Mouse (Mus musculus) intestine, postnatal 0 days (tissue): ENCODE data around the gene Rfpl4. TPM values are rescaled to one million over a fixed set of nuclear protein-coding genes. Genes with fewer than 3 reads are reported as not detected.
"Not testable (repeated sequence)": the region's sequence is repeated elsewhere in the genome, so short reads cannot be mapped to it uniquely, and the experiment has no call there.

Experiments used
- ATAC-seq: fragments of 200-750 bp; cut with Nextera tagmentation; 2 replicates; pipeline ENCODE4 v1.8.0; 2017; ENCODE audit warnings: mild to moderate bottlenecking, moderate TSS enrichment, moderate library complexity
- H3K27ac ChIP-seq: fragments of 300-500 bp; sonication (generic); 2 replicates; pipeline ENCODE4 v1.5.1; 2014; ENCODE audit warnings: mild to moderate bottlenecking, low read depth, low read length, moderate library complexity
- H3K27me3 ChIP-seq: fragments of 300-500 bp; sonication (generic); replicated peaks from 2 replicates; pipeline ENCODE4 v1.6.1; 2014; ENCODE audit warnings: low read length, mixed read lengths; ENCODE audit not compliant: control insufficient read depth, insufficient read depth
- H3K36me3 ChIP-seq: fragments of 300-500 bp; sonication (generic); 2 replicates; pipeline ENCODE4 v1.6.1; 2014; ENCODE audit warnings: mild to moderate bottlenecking, moderate library complexity; ENCODE audit not compliant: control insufficient read depth, insufficient read depth
- H3K4me1 ChIP-seq: fragments of 300-500 bp; sonication (generic); replicated peaks from 2 replicates; pipeline ENCODE4 v1.6.1; 2014; ENCODE audit warnings: antibody characterized with exemption, low read length, mixed read lengths; ENCODE audit not compliant: control insufficient read depth, insufficient read depth
- H3K4me2 ChIP-seq: fragments of 300-500 bp; sonication (generic); replicated peaks from 2 replicates; pipeline ENCODE4 v1.6.1; 2014; ENCODE audit warnings: low read depth, mild to moderate bottlenecking, moderate library complexity
- H3K4me3 ChIP-seq: fragments of 300-500 bp; sonication (generic); 2 replicates; pipeline ENCODE4 v1.5.1; 2014; ENCODE audit warnings: low read depth, low read length
- H3K9ac ChIP-seq: fragments of 300-500 bp; sonication (generic); 2 replicates; pipeline ENCODE4 v1.6.1; 2014; ENCODE audit warnings: mild to moderate bottlenecking, low read depth, low read length
- H3K9me3 ChIP-seq: fragments of 300-500 bp; sonication (generic); 2 replicates; pipeline ENCODE4 v1.6.1; 2016; ENCODE audit warnings: mixed run types; ENCODE audit not compliant: control insufficient read depth
- CTCF ChIP-seq: sonication (generic); IDR thresholded peaks from 2 replicates; pipeline ENCODE4 v1.5.1; 2016; ENCODE audit warnings: low read depth, mild to moderate bottlenecking, control low read depth, antibody characterized with exemption, moderate library complexity
- WGBS: fragments of 180-500 bp; shearing (Covaris S2); extraction: QIAGEN DNeasy Blood & Tissue Kit; methylation state at CpG from one replicate; pipeline ENCODE4 v1.1.7; 2014; 5-methylcytosine and 5-hydroxymethylcytosine counted together
- polyA plus RNA-seq: library from polyadenylated mRNA; unstranded; fragments of >200 nt; fragmentation: Nextera tagmentation; extraction: Ambion mirVana; gene quantifications from 2 replicates; pipeline ENCODE4 v1.2.1, GENCODE M21; 2015

Rfpl4 gene
- polyA plus RNA-seq, 1 experiment from 2014 or later: not detected

DNA sequence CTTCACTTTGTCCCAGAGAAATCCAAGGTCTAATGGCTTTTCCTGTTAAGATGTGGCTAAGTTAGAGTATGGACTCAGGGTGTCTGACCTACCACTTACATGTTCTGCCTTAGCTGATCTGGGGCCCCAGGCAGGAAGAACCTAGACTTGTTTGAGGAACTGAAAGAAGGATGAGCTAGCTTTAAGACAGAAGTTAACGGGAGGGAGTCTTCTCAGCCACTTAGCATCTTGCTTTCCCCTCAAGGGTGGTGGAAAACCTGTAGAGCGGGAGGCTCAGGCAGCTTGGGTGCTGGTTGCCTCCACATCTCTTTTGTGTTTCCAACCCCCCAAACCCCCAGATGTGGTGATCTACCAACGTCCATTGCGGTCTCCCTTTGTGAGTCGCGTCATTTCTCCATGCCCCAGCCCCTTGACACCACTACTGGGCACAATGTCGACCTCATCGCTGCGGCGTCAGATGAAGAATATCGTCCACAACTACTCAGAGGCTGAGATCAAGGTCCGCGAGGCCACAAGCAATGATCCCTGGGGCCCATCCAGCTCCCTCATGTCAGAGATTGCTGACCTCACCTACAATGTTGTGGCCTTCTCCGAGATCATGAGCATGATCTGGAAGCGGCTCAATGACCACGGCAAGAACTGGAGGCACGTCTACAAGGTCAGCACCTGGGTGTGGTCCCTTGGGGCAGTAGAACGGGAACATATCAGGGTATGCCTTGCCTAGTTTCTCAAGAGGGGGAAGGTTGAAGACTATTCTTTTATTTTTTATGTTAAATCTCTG, 33.2 kb downstream of the Rfpl4 start:
- TF ChIP-seq CTCF: no peak
- H3K27ac ChIP-seq: peak overlapping the region; percentile 99
- peak; percentile 58 for ATAC-seq
- H3K27me3 ChIP-seq: no peaks in the 10 kb centered on the region
- no peak overlapping the region for H3K4me3 ChIP-seq
- peaks cover 5% of the 10 kb centered on the region; the same call in 1 of the 2 replicates for H3K4me1 ChIP-seq
- H3K9me3 ChIP-seq: no peaks in the 10 kb centered on the region
- peak overlapping the region; percentile 39 for H3K4me2 ChIP-seq
- H3K36me3 ChIP-seq: peaks cover 12% of the 10 kb centered on the region
- H3K9ac ChIP-seq: 0 out of 2 replicates have a peak overlapping the region, but pooled peaks have one; percentile 13
- WGBS: 63% methylated on average over 18 of the region's 18 CpGs

DNA sequence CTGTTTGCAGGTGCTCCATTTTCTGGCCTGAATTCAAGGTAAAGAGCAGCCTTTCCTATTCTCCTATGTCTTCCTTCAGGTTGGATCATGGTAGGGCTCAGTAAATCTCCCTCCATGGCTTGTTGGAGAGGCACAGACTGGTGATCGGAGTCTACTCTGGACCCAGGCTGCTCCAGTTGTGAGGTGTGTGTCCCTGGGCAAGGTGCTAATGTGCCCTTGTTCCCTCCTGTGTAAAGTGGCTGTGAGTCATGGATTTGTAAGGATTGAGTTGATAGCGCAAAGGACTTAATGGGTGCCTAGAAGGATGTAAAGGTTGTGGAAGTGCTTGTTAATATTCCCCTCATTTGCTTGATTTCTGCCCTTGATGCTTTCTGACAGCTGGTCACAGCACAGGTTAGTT, 34.8 kb downstream of the Rfpl4 start:
- H3K9me3 ChIP-seq: no peaks in the 10 kb centered on the region
- peak overlapping the region; percentile 75 for H3K4me2 ChIP-seq
- peak overlapping the region; percentile 99 for H3K27ac ChIP-seq
- peaks cover 2% of the 10 kb centered on the region; the same call in 1 of the 2 replicates for H3K4me1 ChIP-seq
- peak overlapping the region; percentile 98; the same call in 1 of the 2 replicates for H3K9ac ChIP-seq
- WGBS: 57% methylated on average over 2 of the region's 2 CpGs
- no peak for TF ChIP-seq CTCF
- peak; percentile 44 for ATAC-seq
- peaks cover 25% of the 10 kb centered on the region for H3K36me3 ChIP-seq
- no peaks in the 10 kb centered on the region for H3K27me3 ChIP-seq
- peak overlapping the region; percentile 95; the same call in 1 of the 2 replicates for H3K4me3 ChIP-seq

DNA sequence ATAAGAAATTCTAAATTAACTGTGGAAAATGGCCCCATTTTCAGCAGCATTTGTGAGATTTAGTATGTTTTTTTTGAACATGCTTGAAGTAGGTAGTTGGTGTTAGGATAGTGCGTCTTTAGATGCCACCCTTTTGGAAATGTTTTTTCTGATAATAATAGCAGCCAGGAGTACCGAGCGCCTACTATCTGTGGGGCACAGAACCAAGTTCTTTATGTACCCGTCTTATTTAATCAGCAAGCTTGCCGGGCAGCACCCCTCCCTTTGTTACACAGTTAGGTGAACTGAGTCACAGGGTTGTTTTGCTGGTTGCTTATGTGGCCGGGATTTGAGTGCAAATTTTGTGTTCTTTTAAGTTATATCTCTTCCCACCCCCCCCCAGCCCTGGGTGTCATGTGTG, 35.5 kb downstream of the Rfpl4 start:
- 31% methylated on average over 6 of the region's 6 CpGs for WGBS
- no peak for ATAC-seq
- H3K27ac ChIP-seq: peak overlapping the region; percentile 99

DNA sequence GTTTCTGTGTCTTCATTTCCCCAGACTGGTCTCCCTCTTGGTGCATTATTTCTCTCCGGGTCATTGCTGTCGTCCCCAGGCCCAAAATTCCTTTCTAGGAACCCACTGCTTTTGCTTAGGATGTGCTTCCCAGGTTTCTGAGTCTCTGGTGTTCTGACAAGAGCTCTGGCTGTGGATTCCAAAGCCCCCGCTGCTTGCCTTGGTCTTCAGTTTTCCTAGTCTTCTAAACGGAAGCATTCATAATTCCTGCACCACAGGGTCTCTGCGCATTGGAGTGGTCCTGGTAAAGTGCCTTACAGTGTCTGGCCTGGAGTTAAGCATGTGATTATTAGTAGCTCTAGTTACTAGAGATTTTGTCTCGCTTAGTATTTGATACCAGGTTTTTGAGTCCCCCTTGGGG, 35.9 kb downstream of the Rfpl4 start:
- no peak for TF ChIP-seq CTCF
- Histone ChIP-seq H3K27ac (peak overlapping the region; percentile 99), H3K36me3 (peaks cover 35% of the 10 kb centered on the region), H3K9ac (peak overlapping the region; percentile 98), H3K4me3 (peak overlapping the region; percentile 95), H3K9me3 (no peaks in the 10 kb centered on the region), H3K4me2 (peak overlapping the region; percentile 75), H3K27me3 (no peaks in the 10 kb centered on the region), H3K4me1 (no peaks in the 10 kb centered on the region)
- 6% methylated on average over 6 of the region's 6 CpGs for WGBS
- no peak for ATAC-seq

More for the DNA sequence above, 35.5 kb downstream of the Rfpl4 start:
- Histone ChIP-seq H3K36me3 (peaks cover 32% of the 10 kb centered on the region), H3K4me2 (peak overlapping the region; percentile 75), H3K9me3 (no peaks in the 10 kb centered on the region), H3K4me3 (peak overlapping the region; percentile 95), H3K9ac (peak overlapping the region; percentile 98), H3K4me1 (no peaks in the 10 kb centered on the region), H3K27me3 (no peaks in the 10 kb centered on the region)
- TF ChIP-seq CTCF: peak; percentile 29

DNA sequence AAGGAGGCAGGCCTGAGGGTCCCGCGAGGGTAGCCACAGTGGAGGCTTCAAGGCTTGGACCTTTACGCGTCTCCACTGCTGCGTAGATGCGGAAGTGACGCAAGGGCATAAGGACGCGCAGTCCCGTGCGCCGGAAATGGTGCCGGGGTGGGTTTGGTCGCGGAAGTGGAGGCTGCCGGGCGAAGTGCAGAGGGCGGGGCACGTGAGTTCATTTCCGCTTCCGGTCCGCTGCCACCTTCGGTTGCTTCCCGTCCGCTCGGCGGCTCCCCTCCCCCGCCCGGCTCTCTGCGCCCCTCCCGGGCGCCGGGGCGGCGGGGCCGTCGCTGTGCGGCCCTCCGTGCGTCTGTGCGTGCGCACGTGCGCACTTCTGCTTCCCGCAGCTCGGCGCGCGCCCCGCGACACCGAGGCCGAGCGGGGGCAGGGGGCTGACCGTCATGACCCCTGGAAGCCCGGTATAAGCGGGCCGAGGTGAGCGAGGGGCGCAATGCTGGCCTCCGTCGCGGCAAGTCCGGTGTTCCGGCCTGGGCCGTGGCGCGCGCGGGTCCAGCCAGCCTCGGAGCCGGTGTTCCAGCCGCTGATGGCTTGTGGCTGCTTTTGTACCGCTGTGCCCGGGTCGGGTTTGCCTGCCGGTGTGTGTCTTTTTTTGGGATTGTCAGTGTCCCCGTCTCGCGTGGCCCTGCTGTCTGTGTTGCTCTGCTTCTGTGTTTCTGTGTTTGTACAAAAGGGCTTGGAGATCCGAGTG, 36.6 kb downstream of the Rfpl4 start, which contains the start of gene Epn1:
Gene Epn1 (plus strand): TSS at position 226 of the 742 bp plus-strand sequence.
- peak within 1 kb of the TSS; percentile 98 for H3K9ac ChIP-seq
- H3K9me3 ChIP-seq: no peaks in the 10 kb centered on the region
- H3K27ac ChIP-seq: peak within 1 kb of the TSS; percentile 99
- H3K4me3 ChIP-seq: peak within 1 kb of the TSS; percentile 95
- no peaks in the 10 kb centered on the region for H3K4me1 ChIP-seq
- H3K36me3 ChIP-seq: peaks cover 33% of the 10 kb centered on the region
- peak; percentile 86 for ATAC-seq
- WGBS: under 1% methylated on average over 68 of the region's 81 CpGs
- H3K27me3 ChIP-seq: no peaks in the 10 kb centered on the region
- no peak for TF ChIP-seq CTCF
- peak within 1 kb of the TSS; percentile 75 for H3K4me2 ChIP-seq

DNA sequence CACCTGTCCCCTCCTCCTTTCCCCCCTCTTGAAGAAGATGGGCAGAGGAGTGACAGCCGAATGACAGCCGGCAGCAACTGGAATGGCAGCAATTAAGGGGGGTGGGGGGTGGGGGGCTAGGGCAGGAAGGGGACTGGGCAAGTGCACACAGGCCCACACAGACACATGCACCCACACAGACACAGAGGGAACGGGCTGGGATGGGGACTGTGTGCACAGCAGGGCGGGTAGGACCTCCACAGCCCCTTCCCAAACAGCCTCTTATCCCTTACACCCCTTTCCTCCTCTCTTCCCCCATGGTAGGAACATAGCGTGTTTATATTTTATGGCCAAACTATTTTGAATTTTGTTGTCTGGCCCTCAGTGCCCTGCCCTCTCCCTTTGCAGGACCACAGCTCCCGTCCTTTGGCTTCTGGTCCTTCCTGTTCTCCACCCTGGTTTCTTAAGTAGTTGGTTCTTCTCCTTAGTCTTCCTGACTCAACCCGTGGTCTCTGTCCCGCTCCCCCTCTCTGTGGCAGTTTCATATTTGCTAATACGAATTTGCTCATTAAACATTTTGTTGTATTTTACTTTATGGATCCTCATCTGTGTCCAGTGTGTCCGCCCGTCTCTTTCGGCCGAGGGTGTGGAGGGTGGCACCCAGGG, 37.3 kb downstream of the Rfpl4 start:
- Histone ChIP-seq H3K36me3 (peaks cover 36% of the 10 kb centered on the region), H3K4me3 (peak overlapping the region; percentile 95), H3K27ac (peak overlapping the region; percentile 99), H3K9ac (peak overlapping the region; percentile 98), H3K4me2 (peak overlapping the region; percentile 75)
- WGBS: 39% methylated on average over 10 of the region's 13 CpGs
- H3K27me3 ChIP-seq, H3K9me3 ChIP-seq, H3K4me1 ChIP-seq, ATAC-seq: not testable (repeated sequence)
